Mouse (Mus musculus): ENCODE results near the gene Adat2. TPM values are rescaled to one million over a fixed set of nuclear protein-coding genes. Genes with fewer than 3 reads are reported as not detected.
A peak's percentile ranks its signal among the peaks of the same experiment; 100 is the strongest.

The Adat2 gene
- polyA plus RNA-seq (2017; shearing (Covaris generic)): 1 to 10 TPM; 4.6 to 6.1 TPM

GRCm38 (mm10) chr10:13552646-13553497 lies at the start of gene Adat2, which contains the start of gene Pex3:
TSS of gene Adat2 (plus strand) at chr10:13552894.
TSS of gene Pex3 (minus strand) at chr10:13553142.
- peak; percentile 96 for ATAC-seq

GRCm38 (mm10) chr10:13521857-13522256 lies 30.8 kb upstream of the Adat2 start:
- ATAC-seq: no peak

- ATAC-seq: no peak
Measured at GRCm38 (mm10) chr10:13528155-13528554, 24.5 kb upstream of the Adat2 start.

- no peak for ATAC-seq
Measured at GRCm38 (mm10) chr10:13534751-13535150, 17.9 kb upstream of the Adat2 start.

GRCm38 (mm10) chr10:13536706-13537105 lies 16.0 kb upstream of the Adat2 start:
- ATAC-seq: no peak

- ATAC-seq: no peak
Measured at GRCm38 (mm10) chr10:13539769-13540333, 12.8 kb upstream of the Adat2 start.

- ATAC-seq: no peak
Measured at GRCm38 (mm10) chr10:13541721-13542120, 11.0 kb upstream of the Adat2 start.

- no peak for ATAC-seq
Measured at GRCm38 (mm10) chr10:13553498-13553985, 848 bp downstream of the Adat2 start.

- no peak for ATAC-seq
Measured at GRCm38 (mm10) chr10:13554316-13554715, 1.6 kb downstream of the Adat2 start.

- ATAC-seq: no peak
Measured at GRCm38 (mm10) chr10:13560014-13560674, 7.5 kb downstream of the Adat2 start.

GRCm38 (mm10) chr10:13564364-13565079 lies 11.8 kb downstream of the Adat2 start:
- peak; percentile 61 for ATAC-seq

GRCm38 (mm10) chr10:13565080-13565448 lies 12.4 kb downstream of the Adat2 start:
- no peak for ATAC-seq

GRCm38 (mm10) chr10:13566393-13566792 lies 13.7 kb downstream of the Adat2 start:
- no peak for ATAC-seq

GRCm38 (mm10) chr10:13569818-13570217 lies 17.1 kb downstream of the Adat2 start:
- no peak for ATAC-seq

- ATAC-seq: no peak
Measured at GRCm38 (mm10) chr10:13570697-13571538, 18.2 kb downstream of the Adat2 start.

- ATAC-seq: no peak
Measured at GRCm38 (mm10) chr10:13572003-13572402, 19.3 kb downstream of the Adat2 start.

- no peak for ATAC-seq
Measured at GRCm38 (mm10) chr10:13572410-13572809, 19.7 kb downstream of the Adat2 start.

GRCm38 (mm10) chr10:13577123-13577522 lies 24.4 kb downstream of the Adat2 start:
- ATAC-seq: no peak

GRCm38 (mm10) chr10:13587914-13588313 lies 35.2 kb downstream of the Adat2 start:
- no peak for ATAC-seq

GRCm38 (mm10) chr10:13592196-13592595 lies 39.5 kb downstream of the Adat2 start:
- ATAC-seq: no peak

- no peak for ATAC-seq
Measured at GRCm38 (mm10) chr10:13593529-13593928, 40.8 kb downstream of the Adat2 start.

GRCm38 (mm10) chr10:13596073-13596472 lies 43.4 kb downstream of the Adat2 start:
- no peak for ATAC-seq
